Mouse (Mus musculus): ENCODE data around the gene D430042O09Rik. TPM values are rescaled to one million over a fixed set of nuclear protein-coding genes. Genes with fewer than 3 reads are reported as not detected.

Gene D430042O09Rik
- polyA plus RNA-seq, 1 experiment = 2.6 TPM

DNA sequence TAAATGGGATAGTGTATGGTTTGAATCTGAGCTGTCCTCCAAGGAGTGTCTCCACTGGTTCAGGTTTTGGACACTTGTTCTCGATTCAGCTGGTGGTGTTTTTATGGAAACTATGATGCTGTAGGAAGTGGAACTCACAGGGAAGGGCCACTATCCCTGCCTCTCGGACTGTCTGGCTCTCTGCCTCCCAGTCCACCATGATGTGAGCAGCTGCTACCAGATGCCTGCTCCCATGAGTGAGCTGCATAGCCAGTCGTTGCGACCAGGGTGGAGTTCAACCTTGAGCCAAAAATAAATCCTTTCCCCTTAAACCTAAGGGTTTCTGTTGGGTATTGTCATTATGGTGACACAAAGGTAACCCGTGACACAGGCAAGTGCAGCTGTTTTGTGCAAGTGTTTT is 216.4 kb downstream of the D430042O09Rik start:
- TF ChIP-seq FLI1 (IDR thresholded peaks at IDR 0.05; ENCODE audit: low read length) (no peak), GATA1 (IDR thresholded peaks at IDR 0.05; ENCODE audit: borderline replicate concordance, low read length) (no peak)
- Histone ChIP-seq H3K36me3 (replicated peaks; ENCODE audit: low read length) (no peaks in the 10 kb centered on the region), H3K27me3 (replicated peaks) (peaks cover 65% of the 10 kb centered on the region), H3K9me3 (peaks cover 5% of the 10 kb centered on the region), H3K4me3 (replicated peaks) (no peak overlapping the region), H3K4me1 (peaks cover 6% of the 10 kb centered on the region)

Other genes starting within 250 kb of the D430042O09Rik start
- gene Nsmce1, start 216.3 kb upstream of the D430042O09Rik start, polyA plus RNA-seq (2012; ENCODE audit: insufficient read depth, low replicate concordance) = 6.5 and 12.8 TPM in 2 replicates
- gene Il4ra, start 155.8 kb upstream of the D430042O09Rik start, polyA plus RNA-seq (2012; ENCODE audit: insufficient read depth, low replicate concordance) = 18.5 and 31.9 TPM in 2 replicates
- gene Il21r, start 104.5 kb upstream of the D430042O09Rik start, polyA plus RNA-seq (2012; ENCODE audit: insufficient read depth, low replicate concordance) = 19.8 and 124 TPM in 2 replicates
- 55.0 and 77.2 TPM in 2 replicates for gene Gtf3c1, start 108 bp upstream of the D430042O09Rik start, polyA plus RNA-seq (2012; ENCODE audit: insufficient read depth, low replicate concordance)